Mouse (Mus musculus) gastrocnemius, postnatal 36 days (tissue): ENCODE data around the gene B4galt5. TPM values are rescaled to one million over a fixed set of nuclear protein-coding genes. Genes with fewer than 3 reads are reported as not detected.
A peak's percentile ranks its signal among the peaks of the same experiment; 100 is the strongest.
"Not testable (repeated sequence)": the region's sequence is repeated elsewhere in the genome, so short reads cannot be mapped to it uniquely, and the experiment has no call there.

Experiments used
- DNase-seq, 2 experiments: peaks; one replicate each; pipeline ENCODE4 v3.0.0; 2022
- intact Hi-C: fragments of 180-260 bp; cut with DNase I; formaldehyde crosslinking; loops from one replicate; pipeline ENCODE4 v1.15.1; 2025
- long read RNA-seq, 2 experiments: library from polyadenylated mRNA; stranded (forward); transcript quantifications; one replicate each; pipeline ENCODE4 v2.0.0; 2021
- total RNA-seq, 2 experiments: library from RNA; stranded (reverse); gene quantifications; 2 replicates each; pipeline ENCODE4 v1.2.3; 2021

The B4galt5 gene
- 1 to 10 TPM; 6.9 TPM for total RNA-seq
- long read RNA-seq, experiment 1, partial matches to known transcripts: 0 of 15 reads
- long read RNA-seq, experiment 1, other reads (novel, unspliced or antisense): 15 of 15 reads
- long read RNA-seq, experiment 2, partial matches to known transcripts: 0 of 11 reads
- long read RNA-seq, experiment 2, other reads (novel, unspliced or antisense): 11 of 11 reads

DNA sequence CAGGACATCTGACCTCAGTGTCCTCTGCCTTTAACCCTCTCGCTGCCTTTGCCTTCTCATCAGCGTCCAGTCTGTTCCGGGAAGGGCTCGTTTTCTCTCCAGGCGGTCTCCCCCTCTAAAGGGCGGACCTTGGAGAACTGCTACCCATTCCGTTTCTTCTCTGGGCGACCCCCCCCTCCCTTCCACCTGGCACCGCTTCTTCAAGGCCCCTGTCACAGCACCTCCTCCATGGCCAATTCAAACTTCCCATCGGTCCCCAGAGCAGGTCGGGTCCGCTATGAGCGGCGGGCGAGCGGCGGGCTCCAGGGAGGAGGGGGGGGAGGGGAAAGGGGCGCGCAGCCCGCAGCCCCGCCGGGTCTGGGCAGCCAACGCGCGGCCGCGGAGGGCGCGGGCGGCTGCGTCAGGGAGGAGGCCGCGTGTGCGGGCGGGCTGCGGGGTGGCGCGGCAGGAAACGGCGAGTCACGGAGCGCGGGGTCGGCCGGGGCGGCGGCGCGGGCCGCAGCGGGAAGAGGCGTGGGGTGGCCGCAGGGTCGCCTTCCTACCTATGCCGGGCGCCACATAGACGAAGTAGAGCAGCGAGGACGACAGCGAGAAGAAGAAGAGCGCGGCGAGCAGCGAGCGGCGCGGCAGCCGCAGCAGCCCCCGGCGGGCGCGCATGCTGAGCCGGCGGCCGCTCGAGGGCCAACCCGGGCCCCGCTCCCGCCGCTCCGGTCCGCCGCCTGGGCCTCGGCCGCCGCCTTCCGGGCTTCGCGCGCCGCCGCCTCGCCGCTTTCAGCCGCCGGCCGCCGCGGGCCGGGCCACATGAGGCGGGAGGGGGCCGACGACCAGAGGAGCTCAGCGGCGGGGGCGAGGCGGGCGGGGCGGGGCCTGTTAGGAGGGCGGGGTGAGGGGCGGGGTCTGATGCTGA is at the start of gene B4galt5:
Gene B4galt5, minus strand, starts transcription at position 808 of the 907 bp plus-strand sequence.
- intact Hi-C loops: loop anchor here (2.0 kb wide), 1 partner anchor 68 kb away; no protein-coding TSS in a partner anchor
- DNase-seq: peak in 1 of 2 experiments; percentile 38

DNA sequence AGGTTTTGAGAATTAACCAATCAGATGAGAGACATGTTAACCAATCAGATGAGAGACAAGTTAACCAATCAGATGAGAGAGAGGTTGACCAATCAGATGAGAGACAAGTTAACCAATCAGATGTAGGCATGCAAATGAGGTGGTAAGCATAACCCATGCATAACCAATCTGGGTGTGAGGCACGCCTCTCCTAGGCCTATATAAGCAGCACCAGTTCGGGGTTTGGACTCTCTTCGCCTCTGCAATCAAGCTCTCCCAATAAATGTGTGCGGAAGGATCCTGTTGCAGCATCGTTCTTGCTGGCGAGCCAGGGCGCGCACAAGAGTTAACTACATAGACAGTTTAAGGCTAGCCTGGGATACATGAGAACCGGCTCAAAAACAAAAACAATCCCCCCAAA is 47.4 kb upstream of the B4galt5 start:
- intact Hi-C loops, DNase-seq: not testable (repeated sequence)

DNA sequence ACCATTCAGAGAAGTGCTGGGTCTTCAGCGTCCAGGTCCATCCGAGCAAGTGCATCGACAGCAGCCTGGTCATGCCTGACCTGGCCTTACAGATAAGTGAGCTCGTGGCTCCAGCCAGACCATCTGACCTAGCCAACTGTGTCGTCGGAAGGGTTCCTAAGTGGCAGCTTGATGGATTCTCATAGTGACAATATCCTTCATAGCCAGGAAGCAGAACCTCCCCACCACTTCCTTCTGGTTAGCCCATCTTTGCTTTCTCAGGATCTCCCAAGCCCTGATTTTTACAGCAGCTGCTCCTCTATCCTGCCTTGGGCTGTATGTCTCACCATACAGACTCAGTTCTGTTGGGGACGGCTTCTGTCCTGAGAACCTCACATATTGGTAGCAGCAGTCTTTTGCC is 45.4 kb upstream of the B4galt5 start:
- intact Hi-C loops: no loop called here
- DNase-seq: no peak

DNA sequence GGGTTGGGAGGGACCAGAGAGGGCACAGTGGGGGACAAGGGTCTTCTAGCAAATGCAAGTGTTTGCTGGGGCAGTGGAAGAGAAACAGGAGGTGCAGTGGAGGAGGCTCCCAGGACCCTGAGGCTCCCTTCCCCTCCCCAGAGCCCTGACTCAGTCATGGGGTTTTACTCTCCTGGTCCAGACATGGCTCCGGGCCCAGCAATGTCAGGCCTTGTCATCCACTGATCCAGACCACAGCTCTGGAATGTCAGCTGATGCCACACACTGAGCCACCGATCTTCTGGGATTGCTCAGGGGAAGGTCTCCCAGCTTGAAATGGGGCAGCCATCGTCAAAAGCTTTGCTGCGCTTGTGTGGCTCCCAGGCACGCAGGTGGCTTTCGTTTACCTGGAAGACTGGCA is 38.0 kb upstream of the B4galt5 start:
- intact Hi-C loops: loop anchor here (10.0 kb wide), 1 partner anchor 282 kb away; no protein-coding TSS in a partner anchor
- no peak for DNase-seq

DNA sequence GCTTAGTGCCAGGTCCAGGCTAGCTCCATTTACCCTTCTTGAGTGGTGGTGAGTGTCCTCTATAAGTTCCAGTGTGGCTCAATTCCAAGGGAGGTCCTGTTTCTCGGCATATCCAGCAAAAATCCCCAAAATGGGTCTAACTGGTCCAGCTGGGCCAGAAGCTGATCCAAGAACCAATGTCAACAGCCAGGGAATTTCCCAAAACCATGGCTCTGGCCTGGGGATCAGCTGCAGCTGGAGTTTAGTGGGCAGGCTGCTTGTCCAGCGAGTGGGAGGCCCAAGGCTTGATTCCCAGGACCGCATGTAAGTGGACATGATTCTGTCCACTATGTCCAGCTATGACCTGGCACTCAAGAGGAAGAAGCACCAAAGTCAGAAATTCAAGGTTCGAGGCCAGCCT is 37.5 kb upstream of the B4galt5 start:
- intact Hi-C loops: loop anchor here (10.0 kb wide), 1 partner anchor 282 kb away; no protein-coding TSS in a partner anchor
- DNase-seq: no peak

DNA sequence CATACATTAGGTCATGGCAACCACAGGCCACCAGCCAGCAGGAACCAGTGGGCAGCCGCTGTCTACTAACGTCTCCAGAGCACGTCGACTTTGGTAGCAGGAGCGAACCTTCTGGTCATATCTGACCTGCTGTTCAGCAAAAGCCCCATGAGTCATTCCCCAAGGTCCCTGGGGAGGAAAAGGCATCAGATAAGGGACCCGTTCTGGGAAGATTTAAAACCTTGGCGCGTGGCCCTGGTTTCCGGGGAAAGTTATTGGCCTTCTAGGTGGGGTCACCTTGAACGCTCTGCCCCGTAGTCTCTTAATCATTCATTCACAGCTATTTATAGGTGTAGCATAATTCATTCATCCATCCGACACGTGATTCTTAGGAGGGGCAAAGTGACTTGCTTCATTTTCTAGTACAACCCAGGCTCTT is 34.7 kb upstream of the B4galt5 start:
- DNase-seq: peak in 1 of 2 experiments; percentile 22
- intact Hi-C loops: loop anchor here (10.0 kb wide), 1 partner anchor 279 kb away; no protein-coding TSS in a partner anchor

- DNase-seq: no peak
- intact Hi-C loops: loop anchor here (10.0 kb wide), 1 partner anchor 278 kb away; no protein-coding TSS in a partner anchor
These were observed 33.4 kb upstream of the B4galt5 start for GRCm38 (mm10) chr2:167382389-167382788.

GRCm38 (mm10) chr2:167381596-167381995 is 32.6 kb upstream of the B4galt5 start:
- intact Hi-C loops: loop anchor here (10.0 kb wide), 1 partner anchor 277 kb away; no protein-coding TSS in a partner anchor
- no peak for DNase-seq

DNA sequence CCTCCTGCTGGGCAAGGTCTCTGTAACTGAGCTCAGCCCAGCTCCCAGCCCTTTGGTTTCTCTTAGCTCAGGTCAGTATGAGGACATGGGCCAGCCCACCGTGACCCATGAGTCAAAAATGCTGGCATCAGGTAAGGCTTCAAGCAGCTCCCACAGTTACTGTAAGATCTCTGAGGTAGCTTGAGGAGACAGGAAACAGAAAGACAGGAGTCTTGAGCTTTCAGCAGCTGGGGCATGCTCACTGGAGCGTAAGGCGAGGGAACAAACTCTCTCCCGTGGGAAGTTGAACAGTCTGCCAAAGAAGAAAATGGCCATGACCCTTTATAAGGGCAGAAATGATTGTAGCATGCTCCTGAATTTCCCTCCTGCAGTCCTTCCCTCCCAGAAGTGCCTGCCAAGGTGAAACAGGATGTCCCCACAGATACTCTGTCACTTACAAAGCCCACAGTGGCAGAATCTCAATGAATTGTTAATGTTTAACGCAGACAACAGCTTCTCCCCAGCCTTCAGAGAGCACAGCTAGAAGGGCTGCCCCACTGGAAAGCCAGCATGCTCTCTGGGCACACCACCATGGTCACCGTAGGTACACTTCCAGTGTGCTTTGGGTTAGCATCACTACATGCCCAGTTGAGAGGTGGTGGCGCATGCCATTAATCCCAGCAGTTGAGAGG is 31.8 kb upstream of the B4galt5 start:
- DNase-seq: no peak
- intact Hi-C loops: loop anchor here (10.0 kb wide), 1 partner anchor 276 kb away; no protein-coding TSS in a partner anchor

DNA sequence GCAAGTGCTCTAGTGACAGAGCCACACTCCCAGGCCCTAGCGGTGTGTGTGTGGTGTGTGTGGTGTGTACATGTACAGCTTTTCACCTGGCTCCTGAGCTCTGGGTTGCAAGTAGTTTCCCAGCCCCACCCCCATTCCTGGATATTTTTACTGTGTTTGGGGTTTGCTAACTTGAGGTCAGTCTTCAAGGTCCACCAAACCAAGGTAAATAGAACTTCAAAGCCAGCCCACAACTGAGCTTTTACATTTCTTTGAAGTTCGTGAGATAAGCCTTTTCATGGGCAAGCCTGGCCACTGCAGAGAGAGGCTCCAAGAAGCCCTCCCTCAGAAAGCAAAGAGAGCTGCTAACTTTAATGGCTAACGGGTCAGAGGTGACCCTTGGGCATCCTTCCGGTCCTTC is 30.0 kb upstream of the B4galt5 start:
- no peak for DNase-seq
- intact Hi-C loops: no loop called here

DNA sequence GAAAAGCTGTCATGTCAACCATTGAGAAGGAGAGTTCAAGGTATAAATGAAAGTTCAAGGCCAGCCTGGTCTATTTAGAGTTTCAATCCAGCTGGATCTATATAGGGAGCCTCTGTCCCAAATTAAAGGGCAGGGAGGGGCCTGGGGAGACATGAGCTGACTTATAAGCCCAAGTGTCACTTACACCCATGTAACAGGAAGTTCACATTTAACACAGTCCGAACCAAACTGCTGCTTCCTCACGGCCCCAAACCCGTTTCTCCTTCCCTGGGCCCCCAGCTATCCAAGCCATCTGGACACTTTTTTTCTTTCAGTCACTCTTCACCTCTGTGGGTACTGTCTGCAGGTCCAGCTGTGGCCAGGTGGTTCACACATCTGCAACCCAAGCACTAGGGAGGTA is 28.7 kb upstream of the B4galt5 start:
- intact Hi-C loops: no loop called here
- DNase-seq: no peak

DNA sequence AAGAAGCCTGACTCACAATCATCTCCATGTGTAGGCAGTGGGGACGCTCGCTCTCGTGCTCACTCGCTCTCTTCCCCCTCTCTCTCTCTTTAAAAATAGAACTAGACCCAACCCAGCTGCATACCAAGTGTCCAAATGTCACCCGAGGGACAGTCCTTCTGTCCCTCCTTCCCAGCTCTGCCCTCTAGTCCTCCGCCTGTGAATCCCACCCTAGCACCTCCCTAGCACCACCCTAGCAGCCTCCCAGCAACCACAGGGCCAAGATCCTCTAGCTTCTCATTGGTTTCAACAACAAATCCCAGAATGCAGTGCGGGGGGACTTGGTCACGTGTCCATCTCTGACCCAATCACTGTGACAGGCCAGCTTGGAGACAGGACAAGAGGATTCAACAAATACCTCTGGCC is 27.2 kb upstream of the B4galt5 start:
- intact Hi-C loops: no loop called here
- peak; percentile 34 for DNase-seq

DNA sequence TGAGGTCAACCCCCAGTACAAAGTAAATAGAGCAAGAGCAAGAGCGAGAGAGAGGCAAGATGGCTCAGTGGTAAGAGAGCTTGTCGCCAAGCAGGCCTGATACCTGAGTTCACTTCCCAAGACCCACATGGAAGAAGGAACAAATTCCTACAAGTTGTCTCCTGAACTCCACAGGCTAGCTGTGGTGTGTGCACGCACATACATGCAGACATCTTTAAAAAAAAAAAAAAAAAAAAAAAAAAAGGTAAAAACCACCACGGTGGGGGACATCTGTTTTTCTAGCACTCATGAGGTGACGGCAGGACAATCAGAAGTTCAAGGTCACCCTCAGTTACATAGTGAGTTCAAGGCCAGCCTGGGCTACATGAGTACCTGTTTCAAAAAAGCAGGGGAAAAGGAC is 26.7 kb upstream of the B4galt5 start:
- DNase-seq: no peak

DNA sequence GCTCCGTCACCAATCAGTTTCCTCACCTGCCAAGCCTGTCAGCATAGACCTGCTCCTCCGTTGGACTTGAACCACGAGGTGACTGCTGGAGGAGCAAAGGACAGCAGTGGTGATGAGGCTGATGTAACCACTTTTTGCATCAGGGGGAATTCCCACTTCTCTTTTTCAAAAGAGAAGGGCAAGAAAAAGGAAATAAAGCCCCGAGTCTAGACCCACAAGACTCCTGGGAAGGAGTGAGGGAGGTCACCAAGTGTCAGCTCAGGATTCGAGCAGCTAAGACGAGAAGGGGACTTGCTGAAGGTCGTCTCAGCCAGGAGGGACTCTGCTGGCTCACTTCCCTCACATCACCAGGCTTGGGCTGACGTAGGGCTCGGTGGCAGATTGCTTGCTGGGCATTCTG is 26.2 kb upstream of the B4galt5 start:
- intact Hi-C loops: no loop called here
- no peak for DNase-seq

More for the DNA sequence above, 26.7 kb upstream of the B4galt5 start:
- intact Hi-C loops: no loop called here

- no peak for DNase-seq
- intact Hi-C loops: no loop called here
These were observed 25.3 kb upstream of the B4galt5 start for GRCm38 (mm10) chr2:167374191-167374805.

DNA sequence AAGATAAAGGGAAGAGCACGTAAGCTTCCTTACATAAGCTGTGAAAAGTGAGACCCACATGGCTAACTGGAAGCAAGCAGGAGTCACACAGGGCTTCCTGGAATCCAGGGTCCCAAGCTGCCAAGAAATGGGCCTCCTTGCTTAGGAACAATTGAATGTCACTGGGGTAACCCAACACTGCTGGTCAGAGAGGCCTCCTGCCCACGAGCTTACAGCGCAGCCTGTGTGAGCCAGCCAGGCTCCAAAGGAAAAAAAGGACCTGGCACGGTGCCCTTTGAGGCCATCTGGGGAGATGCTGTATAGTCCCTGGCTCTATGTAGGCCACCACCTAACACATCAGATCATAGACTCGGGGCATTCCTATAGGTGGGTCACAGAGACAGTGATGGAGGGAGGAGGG is 24.3 kb upstream of the B4galt5 start:
- peak; percentile 44 to 56 for DNase-seq
- intact Hi-C loops: no loop called here

DNA sequence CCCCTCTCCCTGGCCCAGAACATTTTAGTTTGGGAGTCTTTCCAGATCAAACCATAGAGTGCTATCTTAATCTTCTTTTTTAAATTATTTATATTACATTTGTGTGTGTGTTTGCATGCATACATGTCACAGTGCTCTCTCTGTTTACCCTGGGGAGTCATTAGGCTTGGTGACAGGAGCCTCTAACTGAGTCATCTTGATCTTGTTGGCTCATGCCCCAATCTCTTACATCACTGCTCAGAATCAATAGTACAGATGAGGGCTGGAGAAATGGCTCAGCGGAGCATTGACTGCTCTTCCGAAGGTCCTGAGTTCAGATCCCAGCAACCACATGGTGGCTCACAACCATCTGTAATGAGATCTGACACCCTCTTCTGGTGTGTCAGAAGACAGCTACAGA is 22.5 kb upstream of the B4galt5 start:
- intact Hi-C loops: no loop called here
- no peak for DNase-seq

- no peak for DNase-seq
- intact Hi-C loops: no loop called here
These were observed 19.3 kb upstream of the B4galt5 start for GRCm38 (mm10) chr2:167368328-167368727.

- intact Hi-C loops: no loop called here
- no peak for DNase-seq
These were observed 18.8 kb upstream of the B4galt5 start for GRCm38 (mm10) chr2:167367777-167368281.

DNA sequence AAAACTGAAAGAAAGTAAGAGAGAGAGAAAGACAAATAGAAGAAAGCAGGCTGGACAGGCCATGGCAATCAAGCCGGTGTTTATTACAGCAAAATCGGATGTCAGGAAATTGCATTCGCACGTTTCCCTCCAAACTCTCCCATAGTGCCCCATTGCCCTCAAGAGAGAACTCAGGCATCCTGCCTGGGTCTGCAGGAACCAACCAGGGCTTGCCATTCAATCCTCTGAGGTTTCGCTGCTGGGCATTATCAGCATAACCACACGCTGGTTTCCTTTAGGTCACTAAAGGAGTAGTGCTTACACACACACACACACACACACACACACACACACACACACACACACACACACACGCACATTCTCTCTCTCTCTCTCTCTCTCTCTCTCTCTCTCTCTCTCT is 18.3 kb upstream of the B4galt5 start:
- intact Hi-C loops: no loop called here
- no peak for DNase-seq
